In the genomic region with DNA sequence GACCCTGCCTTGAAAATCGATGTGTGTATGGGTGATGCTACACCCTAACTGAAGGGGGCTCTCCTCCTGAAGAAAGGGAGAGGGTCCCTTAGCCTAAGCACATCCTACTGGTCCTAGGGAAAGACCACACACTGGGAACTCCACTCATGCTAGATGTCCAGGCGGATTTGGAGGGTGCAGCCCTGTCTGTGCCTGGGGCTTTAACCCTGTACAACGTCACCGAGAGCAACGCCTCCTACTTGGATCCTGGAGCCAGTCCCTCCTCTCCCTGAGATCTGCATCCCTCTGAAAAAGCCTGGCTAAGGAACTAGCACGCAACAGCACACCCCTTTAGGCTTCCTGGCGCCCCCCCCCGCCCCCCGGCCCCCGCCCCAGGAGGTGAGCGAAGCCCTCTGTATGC, we compare ENCODE assay signal across 11 mouse cellular contexts. TPM values are rescaled to one million over a fixed set of nuclear protein-coding genes. Genes with fewer than 3 reads are reported as not detected.
DNase-seq lines count a peak whose midpoint lies in the region; ATAC-seq and TF ChIP-seq lines count a peak whose summit lies in the region.
"Had no signal": no experiment of that assay in that cellular context is flagged by ENCODE, and none has a peak within 500 bp of the region (broad histone marks: within the 10 kb centered on the region; RNA-seq: fewer than 3 reads in every experiment).

No protein-coding gene starts in this region.

- no peaks in the 10 kb centered on the region for H3K9me3 ChIP-seq in heart, embryonic 13.5 days
- no peaks in the 10 kb centered on the region for H3K9me3 ChIP-seq in megakaryocyte, embryonic 14.5 days
- no peaks in the 10 kb centered on the region for H3K9me3 ChIP-seq in intestine, postnatal 0 days (ENCODE audit: control insufficient read depth)
- H3K9me3 ChIP-seq in stomach, embryonic 15.5 days, result no peaks in the 10 kb centered on the region

- no peak overlapping the region for H3K27ac ChIP-seq in heart, embryonic 13.5 days (replicated peaks)
- H3K27ac ChIP-seq in intestine, postnatal 0 days (ENCODE audit: low read depth, low read length), result no peak overlapping the region
- no peak overlapping the region for H3K27ac ChIP-seq in stomach, embryonic 15.5 days

- TF ChIP-seq CTCF in intestine, postnatal 0 days (IDR thresholded peaks at IDR 0.05; ENCODE audit: low read depth), result no peak

- no peaks in the 10 kb centered on the region for H3K36me3 ChIP-seq in heart, embryonic 13.5 days
- H3K36me3 ChIP-seq in megakaryocyte, embryonic 14.5 days (replicated peaks; ENCODE audit: low read length), result no peaks in the 10 kb centered on the region
- H3K36me3 ChIP-seq in intestine, postnatal 0 days (ENCODE audit: control insufficient read depth, insufficient read depth), result no peaks in the 10 kb centered on the region
- no peaks in the 10 kb centered on the region for H3K36me3 ChIP-seq in stomach, embryonic 15.5 days

- H3K4me1 ChIP-seq in heart, embryonic 13.5 days, result peaks cover 36% of the 10 kb centered on the region
- peaks cover 51% of the 10 kb centered on the region for H3K4me1 ChIP-seq in megakaryocyte, embryonic 14.5 days
- H3K4me1 ChIP-seq in intestine, postnatal 0 days (replicated peaks; ENCODE audit: control insufficient read depth, insufficient read depth, low read length), result peaks cover 10% of the 10 kb centered on the region
- peaks cover 31% of the 10 kb centered on the region for H3K4me1 ChIP-seq in stomach, embryonic 15.5 days

- H3K9ac ChIP-seq in heart, embryonic 13.5 days, result peak overlapping the region; percentile 44; the same call in 1 of the 2 replicates
- no peak overlapping the region for H3K9ac ChIP-seq in intestine, postnatal 0 days (ENCODE audit: low read depth, low read length)
- H3K9ac ChIP-seq in stomach, embryonic 15.5 days, result no peak overlapping the region

- H3K4me3 ChIP-seq in heart, embryonic 13.5 days, result peak overlapping the region; percentile 54
- peak overlapping the region; percentile 90 for H3K4me3 ChIP-seq in megakaryocyte, embryonic 14.5 days (replicated peaks)
- peak overlapping the region; percentile 39; the same call in 1 of the 2 replicates for H3K4me3 ChIP-seq in intestine, postnatal 0 days (ENCODE audit: low read depth, low read length)
- no peak overlapping the region for H3K4me3 ChIP-seq in stomach, embryonic 15.5 days (replicated peaks)

- H3K4me2 ChIP-seq in heart, embryonic 13.5 days, result peak overlapping the region; percentile 81
- peak overlapping the region; percentile 83 for H3K4me2 ChIP-seq in intestine, postnatal 0 days (replicated peaks; ENCODE audit: low read depth)
- peak overlapping the region; percentile 81 for H3K4me2 ChIP-seq in stomach, embryonic 15.5 days

- peaks cover 100% of the 10 kb centered on the region for H3K27me3 ChIP-seq in heart, embryonic 13.5 days (replicated peaks)
- peaks cover 92% of the 10 kb centered on the region for H3K27me3 ChIP-seq in megakaryocyte, embryonic 14.5 days (replicated peaks)
- peaks cover 77% of the 10 kb centered on the region for H3K27me3 ChIP-seq in intestine, postnatal 0 days (replicated peaks; ENCODE audit: control insufficient read depth, insufficient read depth, low read length)
- peaks cover 89% of the 10 kb centered on the region for H3K27me3 ChIP-seq in stomach, embryonic 15.5 days (replicated peaks)

- WGBS in heart, embryonic 13.5 days, result 12% methylated on average over 11 of the region's 11 CpGs
- WGBS in intestine, postnatal 0 days, result 16% methylated on average over 11 of the region's 11 CpGs
- 10% methylated on average over 11 of the region's 11 CpGs for WGBS in stomach, embryonic 15.5 days

- DNase-seq in heart, adult 18-20 months, result no peak
- DNase-seq in cerebellum, adult 11-12 months, result no peak
- DNase-seq: kidney, postnatal 4 days; liver, postnatal 0 days had no signal

- ATAC-seq in heart, embryonic 13.5 days (ENCODE audit: extremely low read depth, insufficient number of reproducible peaks, low FRiP score, low TSS enrichment), result no peak
- no peak for ATAC-seq in megakaryocyte, adult 5-6 weeks (ENCODE audit: poor library complexity, severe bottlenecking)
- ATAC-seq in intestine, postnatal 0 days, result no peak
- no peak for ATAC-seq in stomach, embryonic 15.5 days (ENCODE audit: insufficient read depth, low FRiP score, low read depth)
- ATAC-seq in monocyte, adult 5-6 weeks (replicated peaks; ENCODE audit: insufficient number of reproducible peaks, low FRiP score, low TSS enrichment, poor library complexity, severe bottlenecking), result no peak
- ATAC-seq: CD4-positive, CD25-positive, alpha-beta regulatory T cell, adult 4 months had no signal

RNA-seq across cellular contexts. Expression of gene Nol3, which starts 0.6 kb away (rescaled TPM):
- polyA plus RNA-seq in heart, embryonic 13.5 days (2015; fragmentation: Nextera tagmentation; extraction: Ambion mirVana), result 2.5 and 2.7 TPM in 2 replicates
- total RNA-seq in heart, adult 18-20 months (2021), result 10 to 100 TPM; 22.1 to 25.7 TPM
- 0.41 TPM in 1 of 2 replicates, not detected in the other for polyA plus RNA-seq in megakaryocyte, embryonic 14.5 days (2012; ENCODE audit: insufficient read depth, low replicate concordance)
- total RNA-seq in megakaryocyte, adult 5-6 weeks (2015), result not detected in 2 replicates
- total RNA-seq in megakaryocyte, adult 5-6 weeks (2017), result 0.07 TPM in 1 of 2 replicates, not detected in the other
- polyA plus RNA-seq in intestine, postnatal 0 days (2015; fragmentation: Nextera tagmentation; extraction: Ambion mirVana), result 0.76 and 0.90 TPM in 2 replicates
- 1.4 and 1.7 TPM in 2 replicates for polyA plus RNA-seq in stomach, embryonic 15.5 days (2015; fragmentation: Nextera tagmentation; extraction: Ambion mirVana)
- not detected in 3 replicates for total RNA-seq in monocyte, adult 5-6 weeks (2017)

RNA-seq across cellular contexts. Expression of gene Hsf4, which starts 5.8 kb away (rescaled TPM):
- 0.15 TPM in 1 of 2 replicates, not detected in the other for polyA plus RNA-seq in heart, embryonic 13.5 days (2015; fragmentation: Nextera tagmentation; extraction: Ambion mirVana)
- 1 to 10 TPM; 4.6 to 4.7 TPM for total RNA-seq in heart, adult 18-20 months (2021)
- polyA plus RNA-seq in megakaryocyte, embryonic 14.5 days (2012; ENCODE audit: insufficient read depth, low replicate concordance), result 0.73 TPM in 1 of 2 replicates, not detected in the other
- total RNA-seq in megakaryocyte, adult 5-6 weeks (2015), result 0.22 TPM in 1 of 2 replicates, not detected in the other
- total RNA-seq in megakaryocyte, adult 5-6 weeks (2017), result not detected in 2 replicates
- 0.27 and 0.48 TPM in 2 replicates for polyA plus RNA-seq in intestine, postnatal 0 days (2015; fragmentation: Nextera tagmentation; extraction: Ambion mirVana)
- 0.08 and 0.24 TPM in 2 replicates for polyA plus RNA-seq in stomach, embryonic 15.5 days (2015; fragmentation: Nextera tagmentation; extraction: Ambion mirVana)
- 0.96 to 2.5 TPM in 2 of 3 replicates, not detected in the other for total RNA-seq in monocyte, adult 5-6 weeks (2017)
- polyA plus RNA-seq: liver, postnatal 0 days had no signal

RNA-seq across cellular contexts. Expression of gene Fbxl8, which starts 10.9 kb away (rescaled TPM):
- 3.2 and 3.3 TPM in 2 replicates for polyA plus RNA-seq in heart, embryonic 13.5 days (2015; fragmentation: Nextera tagmentation; extraction: Ambion mirVana)
- total RNA-seq in heart, adult 18-20 months (2021), result 1 to 10 TPM; 2.9 to 3.0 TPM
- 6.2 and 8.9 TPM in 2 replicates for polyA plus RNA-seq in megakaryocyte, embryonic 14.5 days (2012; ENCODE audit: insufficient read depth, low replicate concordance)
- total RNA-seq in megakaryocyte, adult 5-6 weeks (2015), result 4.1 and 6.3 TPM in 2 replicates
- 3.3 and 3.6 TPM in 2 replicates for total RNA-seq in megakaryocyte, adult 5-6 weeks (2017)
- polyA plus RNA-seq in intestine, postnatal 0 days (2015; fragmentation: Nextera tagmentation; extraction: Ambion mirVana), result 6.0 and 6.2 TPM in 2 replicates
- 3.7 and 4.4 TPM in 2 replicates for polyA plus RNA-seq in stomach, embryonic 15.5 days (2015; fragmentation: Nextera tagmentation; extraction: Ambion mirVana)
- 3.6 to 5.0 TPM in 2 of 3 replicates, not detected in the other for total RNA-seq in monocyte, adult 5-6 weeks (2017)

RNA-seq across cellular contexts. Expression of gene Tradd, which starts 11.0 kb away (rescaled TPM):
- 18.3 and 18.8 TPM in 2 replicates for polyA plus RNA-seq in heart, embryonic 13.5 days (2015; fragmentation: Nextera tagmentation; extraction: Ambion mirVana)
- total RNA-seq in heart, adult 18-20 months (2021), result 1 to 10 TPM; 4.9 to 5.8 TPM
- polyA plus RNA-seq in megakaryocyte, embryonic 14.5 days (2012; ENCODE audit: insufficient read depth, low replicate concordance), result 32.6 and 35.8 TPM in 2 replicates
- 10.6 and 11.1 TPM in 2 replicates for total RNA-seq in megakaryocyte, adult 5-6 weeks (2015)
- total RNA-seq in megakaryocyte, adult 5-6 weeks (2017), result 13.3 and 13.5 TPM in 2 replicates
- polyA plus RNA-seq in intestine, postnatal 0 days (2015; fragmentation: Nextera tagmentation; extraction: Ambion mirVana), result 50.6 TPM in 2 replicates
- polyA plus RNA-seq in stomach, embryonic 15.5 days (2015; fragmentation: Nextera tagmentation; extraction: Ambion mirVana), result 28.5 and 30.3 TPM in 2 replicates
- 16.2 to 28.9 TPM (median 23.3 TPM) in 3 replicates for total RNA-seq in monocyte, adult 5-6 weeks (2017)

RNA-seq across cellular contexts. Expression of gene 4931428F04Rik, which starts 14.3 kb away (rescaled TPM):
- 6.0 and 6.5 TPM in 2 replicates for polyA plus RNA-seq in heart, embryonic 13.5 days (2015; fragmentation: Nextera tagmentation; extraction: Ambion mirVana)
- total RNA-seq in heart, adult 18-20 months (2021), result 1 to 10 TPM; 1.1 to 1.6 TPM
- 1.6 and 1.8 TPM in 2 replicates for polyA plus RNA-seq in megakaryocyte, embryonic 14.5 days (2012; ENCODE audit: insufficient read depth, low replicate concordance)
- total RNA-seq in megakaryocyte, adult 5-6 weeks (2015), result 0.14 and 1.1 TPM in 2 replicates
- total RNA-seq in megakaryocyte, adult 5-6 weeks (2017), result 0.18 and 0.94 TPM in 2 replicates
- 1.5 and 1.7 TPM in 2 replicates for polyA plus RNA-seq in intestine, postnatal 0 days (2015; fragmentation: Nextera tagmentation; extraction: Ambion mirVana)
- 9.1 and 10.7 TPM in 2 replicates for polyA plus RNA-seq in stomach, embryonic 15.5 days (2015; fragmentation: Nextera tagmentation; extraction: Ambion mirVana)
- 0.64 to 1.3 TPM in 2 of 3 replicates, not detected in the other for total RNA-seq in monocyte, adult 5-6 weeks (2017)
